Mouse (Mus musculus) layer of hippocampus, adult 9-11 months (tissue): ENCODE measurements around the gene Olfr229.
"Not testable (repeated sequence)": the region's sequence is repeated elsewhere in the genome, so short reads cannot be mapped to it uniquely, and the experiment has no call there.

Source experiments
- DNase-seq: peaks from one replicate; pipeline ENCODE4 v3.0.0; 2022

Olfr229 gene

GRCm38 (mm10) chr9:39907036-39907435, at the start of gene Olfr229:
Gene Olfr229 (plus strand): TSS chr9:39907336.
- no peak for DNase-seq

GRCm38 (mm10) chr9:39866122-39866521, 41.0 kb upstream of the Olfr229 start, which contains the start of gene Olfr972:
Gene Olfr972 (plus strand): TSS chr9:39866422.
- DNase-seq = no peak

- DNase-seq = not testable (repeated sequence)
Observed at GRCm38 (mm10) chr9:39871986-39872385, 35.1 kb upstream of the Olfr229 start.

GRCm38 (mm10) chr9:39877541-39878396, 29.4 kb upstream of the Olfr229 start:
- DNase-seq = not testable (repeated sequence)

GRCm38 (mm10) chr9:39905106-39905505, 2.0 kb upstream of the Olfr229 start:
- no peak for DNase-seq

- no peak for DNase-seq
Observed at GRCm38 (mm10) chr9:39909939-39910338, 2.8 kb downstream of the Olfr229 start.

GRCm38 (mm10) chr9:39927975-39928836, 21.1 kb downstream of the Olfr229 start:
- not testable (repeated sequence) for DNase-seq

- not testable (repeated sequence) for DNase-seq
Observed at GRCm38 (mm10) chr9:39928837-39929236, 21.7 kb downstream of the Olfr229 start.

GRCm38 (mm10) chr9:39937201-39937600, 30.1 kb downstream of the Olfr229 start, which contains the start of gene Olfr974:
Gene Olfr974 (plus strand): TSS chr9:39937501.
- no peak for DNase-seq

- DNase-seq = no peak
Observed at GRCm38 (mm10) chr9:39951946-39952345, 44.8 kb downstream of the Olfr229 start, which contains the start of gene Olfr975. Gene Olfr975 (minus strand): TSS chr9:39952046.

GRCm38 (mm10) chr9:39961033-39961432, 53.9 kb downstream of the Olfr229 start, which contains the start of gene Olfr976:
Gene Olfr976 (minus strand): TSS chr9:39961133.
- DNase-seq = not testable (repeated sequence)
